Mouse (Mus musculus): ENCODE results near the gene Mfap4. TPM values are rescaled to one million over a fixed set of nuclear protein-coding genes. Genes with fewer than 3 reads are reported as not detected.

Gene Mfap4
- polyA plus RNA-seq, 1 experiment, result not detected

- peaks cover 5% of the 10 kb centered on the region for H3K4me1 ChIP-seq (ENCODE audit: control insufficient read depth, insufficient read depth, low read length)
- no peak for TF ChIP-seq POLR2A (IDR thresholded peaks at IDR 0.05; ENCODE audit: insufficient read depth, low read depth, low read length)
- TF ChIP-seq CTCF (IDR thresholded peaks at IDR 0.05; ENCODE audit: insufficient read depth, low read depth, low read length), result no peak
- WGBS, result 71% methylated on average over 17 of the region's 17 CpGs
- H3K4me3 ChIP-seq (ENCODE audit: insufficient read depth, low read depth, low read length), result no peak overlapping the region
- H3K27ac ChIP-seq (ENCODE audit: insufficient read depth, low read depth, low read length), result no peak overlapping the region
Measured at GRCm38 (mm10) chr11:61477566-61478508, 7.4 kb upstream of the Mfap4 start.

- Histone ChIP-seq H3K4me3 (ENCODE audit: insufficient read depth, low read depth, low read length) (no peak overlapping the region), H3K4me1 (ENCODE audit: control insufficient read depth, insufficient read depth, low read length) (peaks cover 5% of the 10 kb centered on the region), H3K27ac (ENCODE audit: insufficient read depth, low read depth, low read length) (no peak overlapping the region)
- WGBS, result 95% methylated on average over 4 of the region's 4 CpGs
- TF ChIP-seq CTCF (IDR thresholded peaks at IDR 0.05; ENCODE audit: insufficient read depth, low read depth, low read length), result no peak
- no peak for TF ChIP-seq POLR2A (IDR thresholded peaks at IDR 0.05; ENCODE audit: insufficient read depth, low read depth, low read length)
Measured at GRCm38 (mm10) chr11:61478788-61479187, 6.4 kb upstream of the Mfap4 start.

GRCm38 (mm10) chr11:61481239-61482090 lies 3.8 kb upstream of the Mfap4 start:
- Histone ChIP-seq H3K4me3 (ENCODE audit: insufficient read depth, low read depth, low read length) (no peak overlapping the region), H3K27ac (ENCODE audit: insufficient read depth, low read depth, low read length) (no peak overlapping the region), H3K4me1 (ENCODE audit: control insufficient read depth, insufficient read depth, low read length) (peaks cover 16% of the 10 kb centered on the region)
- TF ChIP-seq CTCF (IDR thresholded peaks at IDR 0.05; ENCODE audit: insufficient read depth, low read depth, low read length), result no peak
- TF ChIP-seq POLR2A (IDR thresholded peaks at IDR 0.05; ENCODE audit: insufficient read depth, low read depth, low read length), result no peak
- WGBS, result 76% methylated on average over 9 of the region's 9 CpGs

- Histone ChIP-seq H3K4me1 (ENCODE audit: control insufficient read depth, insufficient read depth, low read length) (peaks cover 20% of the 10 kb centered on the region), H3K4me3 (ENCODE audit: insufficient read depth, low read depth, low read length) (no peak overlapping the region), H3K27ac (ENCODE audit: insufficient read depth, low read depth, low read length) (no peak overlapping the region)
- TF ChIP-seq CTCF (IDR thresholded peaks at IDR 0.05; ENCODE audit: insufficient read depth, low read depth, low read length) (no peak), POLR2A (IDR thresholded peaks at IDR 0.05; ENCODE audit: insufficient read depth, low read depth, low read length) (no peak)
- WGBS, result 57% methylated on average over 13 of the region's 13 CpGs
Measured at GRCm38 (mm10) chr11:61483226-61483845, 1.9 kb upstream of the Mfap4 start.

GRCm38 (mm10) chr11:61484256-61484612 lies 997 bp upstream of the Mfap4 start:
- H3K4me1 ChIP-seq (ENCODE audit: control insufficient read depth, insufficient read depth, low read length), result peaks cover 20% of the 10 kb centered on the region
- 46% methylated on average over 10 of the region's 10 CpGs for WGBS
- H3K4me3 ChIP-seq (ENCODE audit: insufficient read depth, low read depth, low read length), result no peak overlapping the region
- no peak overlapping the region for H3K27ac ChIP-seq (ENCODE audit: insufficient read depth, low read depth, low read length)
- TF ChIP-seq CTCF (IDR thresholded peaks at IDR 0.05; ENCODE audit: insufficient read depth, low read depth, low read length) (no peak), POLR2A (IDR thresholded peaks at IDR 0.05; ENCODE audit: insufficient read depth, low read depth, low read length) (no peak)

GRCm38 (mm10) chr11:61485541-61486457 lies 568 bp downstream of the Mfap4 start:
- 91% methylated on average over 22 of the region's 22 CpGs for WGBS
- Histone ChIP-seq H3K4me3 (ENCODE audit: insufficient read depth, low read depth, low read length) (no peak overlapping the region), H3K4me1 (ENCODE audit: control insufficient read depth, insufficient read depth, low read length) (peaks cover 18% of the 10 kb centered on the region), H3K27ac (ENCODE audit: insufficient read depth, low read depth, low read length) (no peak overlapping the region)
- TF ChIP-seq CTCF (IDR thresholded peaks at IDR 0.05; ENCODE audit: insufficient read depth, low read depth, low read length), result no peak
- no peak for TF ChIP-seq POLR2A (IDR thresholded peaks at IDR 0.05; ENCODE audit: insufficient read depth, low read depth, low read length)

- Histone ChIP-seq H3K4me1 (ENCODE audit: control insufficient read depth, insufficient read depth, low read length) (peaks cover 22% of the 10 kb centered on the region), H3K27ac (ENCODE audit: insufficient read depth, low read depth, low read length) (no peak overlapping the region), H3K4me3 (ENCODE audit: insufficient read depth, low read depth, low read length) (no peak overlapping the region)
- 85% methylated on average over 14 of the region's 14 CpGs for WGBS
- TF ChIP-seq CTCF (IDR thresholded peaks at IDR 0.05; ENCODE audit: insufficient read depth, low read depth, low read length) (no peak), POLR2A (IDR thresholded peaks at IDR 0.05; ENCODE audit: insufficient read depth, low read depth, low read length) (no peak)
Measured at GRCm38 (mm10) chr11:61486458-61487219, 1.4 kb downstream of the Mfap4 start.

Data from olfactory bulb, adult 2 months (tissue).